Mouse (Mus musculus) embryo, embryonic 11 days (tissue): Measurements from ENCODE around the gene Ankrd17.

Experiments
- DNase-seq: peaks from one replicate; pipeline ENCODE4 v3.0.0-alpha.2; 2015

The Ankrd17 gene

DNA sequence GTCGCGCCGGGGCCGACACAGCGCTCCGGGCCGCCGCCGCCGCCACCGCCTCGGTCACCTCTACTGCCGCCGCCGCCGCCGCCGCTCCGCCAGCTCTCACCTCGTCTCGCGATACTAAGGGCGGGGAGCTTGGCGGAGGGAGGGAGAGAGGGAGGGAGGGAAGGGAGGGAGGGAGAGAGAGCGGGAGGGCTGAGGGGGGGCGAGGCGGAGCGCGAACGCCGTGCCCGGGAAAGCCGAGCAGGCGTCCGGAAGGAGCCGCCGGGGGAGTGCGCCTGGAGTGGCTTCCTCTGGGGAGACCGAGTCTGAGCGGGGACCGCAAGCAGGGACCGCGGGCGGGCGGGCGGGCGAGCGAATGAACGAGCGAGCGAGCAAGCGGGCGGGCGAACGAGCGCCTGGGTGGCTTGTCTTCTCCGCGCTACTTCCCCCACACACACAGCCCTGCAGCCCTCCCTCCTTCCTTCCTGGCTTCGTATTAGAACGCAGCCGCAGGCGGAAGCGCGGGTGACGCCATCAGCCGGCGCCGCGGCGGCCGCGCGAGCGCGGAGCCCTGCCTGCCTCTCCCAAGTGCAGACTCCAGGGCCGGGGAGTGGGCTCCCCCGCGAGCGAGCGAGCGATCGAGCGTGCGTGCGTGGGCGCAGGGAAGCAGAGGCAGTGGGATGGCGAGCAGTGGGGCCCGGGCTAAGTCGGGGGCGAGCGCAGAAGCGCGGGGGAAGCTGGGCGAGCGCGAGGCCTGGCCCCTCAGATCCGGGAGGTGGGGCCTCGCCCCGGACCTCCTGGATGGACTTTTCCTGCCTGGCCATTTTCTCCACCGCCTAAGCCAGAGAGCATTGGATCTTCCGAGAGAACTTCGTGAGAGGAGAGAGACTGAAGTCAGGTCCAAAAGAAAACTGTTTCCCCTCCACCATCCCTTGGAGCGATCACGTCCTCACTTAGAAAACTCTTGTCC lies at the start of gene Ankrd17:
Gene Ankrd17 (minus strand): TSS at position 457 of the 946 bp plus-strand sequence.
- peak; percentile 93 for DNase-seq

DNA sequence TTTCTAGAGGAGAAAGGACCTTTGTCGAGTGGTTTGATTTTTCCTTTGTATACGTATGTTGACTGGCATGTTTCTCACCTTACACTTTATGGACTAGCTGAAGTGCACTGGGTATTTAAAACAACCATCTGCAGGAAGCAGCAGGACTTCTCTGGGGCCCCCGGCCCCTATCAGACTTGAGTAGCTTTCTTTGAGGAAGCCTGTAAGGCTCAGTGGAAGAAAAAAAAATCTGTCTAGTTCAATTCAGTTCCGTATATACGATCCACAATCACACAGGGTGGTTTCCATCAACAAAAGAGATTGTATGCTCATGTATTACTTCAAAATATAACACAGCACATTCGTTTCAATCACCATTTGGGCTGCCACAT lies 48.5 kb upstream of the Ankrd17 start:
- no peak for DNase-seq

DNA sequence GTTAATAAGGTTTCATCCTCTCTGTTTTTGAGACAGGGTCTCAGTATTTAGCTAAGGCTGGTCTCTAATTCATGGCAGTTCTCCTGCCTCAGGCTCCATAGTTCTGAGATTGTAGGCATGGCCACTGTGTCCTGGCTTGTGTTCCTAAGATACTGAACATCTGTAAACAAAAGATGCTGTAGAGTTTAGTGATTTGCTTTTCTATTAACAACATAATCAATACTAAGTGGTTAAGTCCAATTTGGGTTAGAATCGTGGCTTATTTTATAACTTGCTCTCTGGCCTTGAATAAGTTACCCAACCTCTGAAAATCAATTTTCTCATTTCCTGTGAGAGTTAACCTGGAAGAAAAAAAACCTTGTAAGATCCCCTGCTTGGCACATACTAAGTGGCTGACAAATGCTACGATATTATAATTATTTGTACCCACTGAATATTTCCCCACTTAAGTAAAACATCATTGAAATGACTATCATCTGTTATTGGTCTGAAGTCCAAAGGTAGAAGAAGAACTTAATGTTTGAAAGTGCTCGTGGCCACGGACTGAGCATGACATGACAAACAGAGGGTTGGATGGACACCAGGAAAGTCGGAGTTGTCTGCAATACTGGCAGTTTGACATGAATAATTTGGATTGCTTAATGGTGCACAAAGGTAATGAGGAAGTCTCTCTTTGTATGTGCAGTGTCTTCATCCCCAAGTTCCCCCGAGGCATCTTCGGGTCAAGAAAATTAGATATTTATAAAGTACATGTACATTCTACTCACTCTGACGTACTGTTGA lies 48.0 kb upstream of the Ankrd17 start:
- no peak for DNase-seq

DNA sequence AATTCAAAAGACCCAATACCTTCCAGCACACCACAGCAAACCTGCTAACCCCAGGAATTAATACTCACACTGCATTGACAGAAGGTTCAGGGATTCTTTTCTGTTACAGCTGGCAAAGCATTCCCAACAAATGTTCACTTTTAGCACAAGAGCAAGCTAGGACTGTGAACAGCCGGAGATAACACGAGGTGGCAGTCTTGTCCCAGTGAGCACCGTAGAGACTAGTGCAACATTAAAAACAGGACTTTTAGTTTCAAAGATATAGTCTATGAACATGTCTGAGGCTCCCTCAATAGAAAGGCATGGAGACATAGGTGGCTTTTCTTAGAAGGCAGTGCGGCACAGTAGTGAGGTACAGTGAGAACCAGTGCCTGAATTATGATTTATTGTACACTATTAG lies 38.8 kb upstream of the Ankrd17 start:
- no peak for DNase-seq

DNA sequence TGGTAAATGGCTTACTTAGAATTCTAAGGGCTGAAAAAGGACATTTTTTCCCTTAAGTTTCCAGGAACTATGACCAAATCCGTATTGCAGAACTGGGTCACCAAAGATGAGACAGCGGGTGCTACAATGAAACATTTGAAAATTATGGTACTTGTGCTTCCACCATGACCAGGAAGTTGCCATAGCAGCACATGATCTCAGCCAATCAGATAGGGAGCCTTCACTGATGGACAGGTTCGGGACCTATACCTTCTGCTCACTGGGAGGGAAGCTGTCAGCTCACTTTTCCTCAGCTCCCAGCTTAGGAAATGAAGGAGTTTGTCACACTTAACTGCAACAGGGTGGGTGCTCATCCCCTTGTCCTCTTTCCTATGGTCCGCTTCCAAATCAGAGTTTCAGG lies 30.4 kb upstream of the Ankrd17 start:
- DNase-seq: no peak

DNA sequence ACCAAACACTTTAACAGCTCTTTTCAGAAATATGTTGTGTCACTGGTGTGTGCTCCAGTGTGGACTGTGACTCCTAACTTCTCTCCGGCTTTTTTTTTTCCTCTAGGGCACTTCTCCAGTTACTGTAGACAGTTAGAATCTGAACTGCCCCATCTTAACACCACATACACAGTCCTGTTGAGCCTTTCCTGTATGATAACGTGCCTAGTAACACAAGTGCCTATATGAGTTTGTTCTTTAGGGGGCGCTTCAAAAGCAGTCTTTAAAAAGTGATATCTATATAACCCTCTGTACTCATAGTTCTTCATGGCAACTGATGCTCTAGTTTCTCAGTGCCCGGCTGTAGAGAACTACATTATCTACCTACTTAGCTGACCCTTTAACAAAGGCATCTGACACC lies 27.9 kb upstream of the Ankrd17 start:
- DNase-seq: no peak

DNA sequence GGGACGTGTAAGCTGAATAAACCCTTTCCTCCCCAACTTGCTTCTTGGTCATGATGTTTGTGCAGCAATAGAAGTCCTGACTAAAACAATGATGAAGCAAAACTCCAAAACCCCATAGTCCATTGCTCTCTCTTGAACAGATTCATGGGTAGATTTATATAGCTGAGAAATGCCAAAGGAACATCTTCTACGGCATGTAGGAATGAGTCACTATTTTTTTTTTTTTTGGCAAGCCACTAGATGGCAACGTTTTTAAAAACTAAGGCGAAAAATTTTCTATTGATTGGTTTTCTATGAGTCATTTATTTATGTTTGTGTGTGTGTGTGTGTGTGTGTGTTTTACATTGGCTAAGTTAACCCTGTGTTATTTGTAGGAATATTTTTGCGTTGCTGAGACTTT lies 27.4 kb upstream of the Ankrd17 start:
- DNase-seq: no peak

DNA sequence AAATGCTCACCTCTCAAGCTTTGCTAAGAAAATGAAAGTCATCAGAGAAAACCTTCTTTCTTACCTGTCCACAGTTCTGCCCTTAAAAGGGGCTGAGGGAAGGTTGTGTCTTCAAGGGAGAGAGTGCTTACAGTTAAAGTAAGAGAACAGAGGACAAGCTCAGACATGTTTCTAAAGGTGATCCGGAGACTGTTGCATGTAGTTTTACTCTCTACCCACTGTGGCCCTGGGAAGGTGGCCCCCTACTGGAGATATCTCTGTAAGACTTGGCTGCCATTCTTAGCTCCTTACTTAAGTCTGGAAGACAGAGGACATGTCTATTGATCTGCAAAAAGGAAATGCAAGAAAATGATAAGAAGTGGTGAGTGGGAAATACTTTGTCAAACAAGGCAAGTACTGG lies 16.7 kb upstream of the Ankrd17 start:
- DNase-seq: no peak

GRCm38 (mm10) chr5:90381458-90381857 lies 15.1 kb upstream of the Ankrd17 start:
- DNase-seq: no peak

- no peak for DNase-seq
Observed at GRCm38 (mm10) chr5:90373708-90374107, 7.3 kb upstream of the Ankrd17 start.

GRCm38 (mm10) chr5:90370401-90370800 lies 4.0 kb upstream of the Ankrd17 start:
- no peak for DNase-seq

- DNase-seq: peak; percentile 19
Observed at GRCm38 (mm10) chr5:90367067-90367303, 608 bp upstream of the Ankrd17 start, which contains the start of gene Gm9958. TSS of gene Gm9958 (plus strand) at chr5:90367204.

GRCm38 (mm10) chr5:90365141-90365951 lies 1.0 kb downstream of the Ankrd17 start:
- DNase-seq: peak; percentile 59

DNA sequence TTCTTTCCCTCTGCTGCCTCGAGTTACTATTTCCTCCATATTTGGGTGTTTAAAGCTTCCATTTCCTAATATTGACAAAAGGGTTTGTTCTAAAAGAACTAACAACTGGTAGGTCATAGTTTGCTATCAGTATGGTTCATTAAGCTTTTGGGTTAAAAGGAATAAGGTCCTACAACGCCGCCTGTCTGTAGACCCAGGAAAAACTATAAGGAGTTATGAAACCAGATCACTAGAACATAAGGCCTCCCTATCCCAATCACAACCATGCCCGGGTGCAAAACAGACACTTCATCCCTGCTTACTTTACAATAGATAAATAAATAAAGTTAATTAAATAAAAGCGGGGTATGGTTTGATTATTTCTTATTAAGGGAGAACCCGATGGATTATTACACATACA lies 1.9 kb downstream of the Ankrd17 start:
- peak; percentile 73 for DNase-seq

- no peak for DNase-seq
Observed at GRCm38 (mm10) chr5:90355824-90356223, 10.6 kb downstream of the Ankrd17 start.

- DNase-seq: no peak
Observed at GRCm38 (mm10) chr5:90353552-90354317, 12.6 kb downstream of the Ankrd17 start.

GRCm38 (mm10) chr5:90346877-90347276 lies 19.5 kb downstream of the Ankrd17 start:
- DNase-seq: no peak

DNA sequence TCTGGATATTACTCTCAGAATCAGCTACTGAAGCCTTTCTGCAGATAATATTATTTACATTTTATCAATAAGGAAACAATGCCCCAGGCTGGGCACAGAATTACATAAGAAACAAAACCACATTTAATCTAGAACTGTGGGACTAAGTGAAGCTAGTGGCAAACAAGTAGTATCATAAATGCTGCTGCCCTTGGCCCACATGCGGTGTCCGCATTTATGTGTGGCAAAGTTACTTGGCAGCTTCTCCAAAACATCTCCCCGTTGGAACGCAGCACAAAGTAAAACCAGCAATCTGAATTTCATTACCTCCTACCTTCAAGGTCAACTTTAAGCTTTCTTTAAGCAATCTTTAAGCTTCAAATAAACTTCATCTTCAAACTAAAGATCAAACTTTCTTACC lies 25.5 kb downstream of the Ankrd17 start:
- no peak for DNase-seq

DNA sequence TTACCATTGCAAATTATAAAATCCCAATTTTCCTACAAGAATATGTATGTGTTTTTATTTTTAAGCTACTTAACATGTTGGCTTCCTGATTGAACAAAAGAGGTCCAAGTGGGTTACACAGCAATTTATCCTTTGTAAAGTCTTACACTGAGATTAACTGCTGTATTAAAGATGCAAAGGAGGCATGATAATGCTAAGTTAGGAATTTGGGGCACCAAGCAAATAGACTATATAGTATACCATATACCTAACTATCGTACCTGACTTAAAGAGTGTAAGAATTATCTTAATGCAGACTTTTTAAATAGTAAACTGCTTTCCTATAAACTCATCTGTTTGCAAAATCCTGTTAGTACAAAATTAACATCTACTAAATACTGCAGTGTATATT lies 26.4 kb downstream of the Ankrd17 start:
- no peak for DNase-seq

GRCm38 (mm10) chr5:90339129-90339952 lies 27.0 kb downstream of the Ankrd17 start:
- DNase-seq: peak; percentile 74
